Mouse (Mus musculus): ENCODE measurements around the gene Grb10.

The Grb10 gene

GRCm38 (mm10) chr11:12038470-12038985 lies at the start of gene Grb10:
Gene Grb10 (minus strand): TSS chr11:12038683.
- no peak for ATAC-seq (ENCODE audit: insufficient number of reproducible peaks, low FRiP score, low TSS enrichment)

DNA sequence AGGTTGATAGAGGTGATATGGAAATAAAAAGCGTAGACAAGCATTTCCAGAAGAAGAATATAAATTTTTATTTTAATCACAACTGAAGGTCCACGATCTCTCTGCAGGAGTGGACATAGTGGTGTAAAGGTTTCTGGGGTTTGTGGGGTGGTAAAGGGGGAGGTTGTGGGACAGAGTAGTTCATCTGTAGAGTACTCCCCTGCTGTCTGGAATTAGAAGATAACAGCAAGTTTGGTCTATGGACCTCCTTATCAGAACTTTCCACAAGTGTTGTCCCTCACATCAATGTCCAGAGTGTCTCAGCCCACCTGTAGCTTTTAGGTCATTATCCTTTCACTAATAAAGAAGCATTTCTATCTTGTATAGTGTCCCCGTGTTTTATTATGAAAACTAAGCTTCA lies 43.2 kb upstream of the Grb10 start:
- no peak for ATAC-seq (ENCODE audit: insufficient number of reproducible peaks, low FRiP score, low TSS enrichment)

DNA sequence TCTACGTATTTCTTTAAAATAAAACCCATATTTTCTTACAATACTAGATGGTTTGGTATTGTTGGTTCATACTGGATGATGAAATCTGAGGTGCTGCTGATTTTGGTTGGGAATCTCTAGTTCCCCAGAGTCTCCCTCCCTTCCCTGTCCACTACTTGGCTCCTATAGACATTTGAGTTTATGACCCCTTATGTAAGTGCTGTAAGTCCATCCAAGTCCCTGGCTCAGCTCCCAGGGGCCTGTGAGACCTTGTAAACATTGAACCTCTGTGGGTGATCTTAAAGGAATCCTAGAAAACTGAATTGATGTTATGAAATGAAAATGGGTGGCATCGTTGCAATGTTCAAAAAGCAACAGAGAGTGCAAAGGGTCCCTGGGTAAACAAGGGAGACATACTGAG lies 40.7 kb upstream of the Grb10 start:
- no peak for ATAC-seq (ENCODE audit: insufficient number of reproducible peaks, low FRiP score, low TSS enrichment)

DNA sequence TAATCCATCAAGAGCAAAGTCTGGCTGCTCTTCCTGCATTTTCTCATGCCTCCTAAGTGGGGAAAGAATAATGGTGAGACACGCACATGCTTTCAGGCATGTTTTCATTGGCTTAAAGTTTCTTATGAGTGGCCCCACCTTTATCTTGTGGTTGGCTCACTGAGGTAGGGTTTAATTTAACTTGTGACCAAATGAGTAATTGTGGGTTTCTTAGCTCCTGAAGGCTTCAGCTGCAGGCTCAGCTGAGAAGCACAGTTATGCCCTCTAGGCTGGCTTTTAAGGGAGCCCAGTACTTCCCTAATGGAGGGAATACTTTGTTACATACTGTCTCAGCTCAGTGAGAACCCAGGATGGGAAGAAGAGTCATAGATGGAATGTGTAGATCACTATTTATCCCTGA lies 37.0 kb upstream of the Grb10 start:
- ATAC-seq (ENCODE audit: insufficient number of reproducible peaks, low FRiP score, low TSS enrichment) = no peak

DNA sequence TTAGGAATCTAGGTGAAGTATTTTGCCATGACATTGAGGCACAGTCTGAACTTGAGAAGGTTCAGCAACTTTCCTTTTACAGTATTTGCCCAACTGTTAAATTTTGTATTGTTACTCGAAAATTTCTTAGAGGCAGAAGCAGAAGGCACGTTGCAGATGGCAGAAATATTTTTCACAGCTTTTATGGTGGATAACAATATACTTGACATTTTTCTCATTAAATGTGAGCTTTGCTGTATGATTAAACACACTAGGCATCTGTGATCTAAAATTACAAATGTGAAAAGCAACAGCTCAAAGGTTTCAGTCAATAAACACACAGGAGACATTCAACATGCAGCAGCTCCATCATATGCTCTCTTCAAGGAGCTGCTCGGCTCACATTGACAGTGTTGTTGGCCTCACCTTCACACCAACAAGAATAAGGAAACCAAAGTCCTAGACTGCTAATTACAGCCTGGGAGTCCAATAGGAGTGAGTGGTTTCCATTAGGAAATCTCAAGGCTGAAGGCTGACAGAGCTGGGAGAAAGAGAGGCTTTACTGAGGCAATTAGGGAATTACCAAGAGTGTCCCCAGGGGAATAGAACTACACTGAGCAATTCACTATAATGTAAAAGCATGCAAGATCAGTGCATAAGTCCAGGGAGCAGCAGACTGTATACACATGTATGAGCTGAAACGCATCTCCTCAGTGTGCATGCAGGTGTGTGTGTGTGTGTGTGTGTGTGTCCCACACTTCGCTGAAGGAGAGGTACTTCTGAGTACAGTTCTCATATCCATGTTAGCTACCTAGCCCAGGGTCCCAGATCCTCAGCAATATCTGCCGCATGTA lies 35.1 kb upstream of the Grb10 start:
- ATAC-seq (ENCODE audit: insufficient number of reproducible peaks, low FRiP score, low TSS enrichment) = no peak

- ATAC-seq (ENCODE audit: insufficient number of reproducible peaks, low FRiP score, low TSS enrichment) = no peak
Observed at GRCm38 (mm10) chr11:12072322-12072721, 33.8 kb upstream of the Grb10 start.

- ATAC-seq (ENCODE audit: insufficient number of reproducible peaks, low FRiP score, low TSS enrichment) = no peak
Observed at GRCm38 (mm10) chr11:12059005-12059404, 20.5 kb upstream of the Grb10 start.

DNA sequence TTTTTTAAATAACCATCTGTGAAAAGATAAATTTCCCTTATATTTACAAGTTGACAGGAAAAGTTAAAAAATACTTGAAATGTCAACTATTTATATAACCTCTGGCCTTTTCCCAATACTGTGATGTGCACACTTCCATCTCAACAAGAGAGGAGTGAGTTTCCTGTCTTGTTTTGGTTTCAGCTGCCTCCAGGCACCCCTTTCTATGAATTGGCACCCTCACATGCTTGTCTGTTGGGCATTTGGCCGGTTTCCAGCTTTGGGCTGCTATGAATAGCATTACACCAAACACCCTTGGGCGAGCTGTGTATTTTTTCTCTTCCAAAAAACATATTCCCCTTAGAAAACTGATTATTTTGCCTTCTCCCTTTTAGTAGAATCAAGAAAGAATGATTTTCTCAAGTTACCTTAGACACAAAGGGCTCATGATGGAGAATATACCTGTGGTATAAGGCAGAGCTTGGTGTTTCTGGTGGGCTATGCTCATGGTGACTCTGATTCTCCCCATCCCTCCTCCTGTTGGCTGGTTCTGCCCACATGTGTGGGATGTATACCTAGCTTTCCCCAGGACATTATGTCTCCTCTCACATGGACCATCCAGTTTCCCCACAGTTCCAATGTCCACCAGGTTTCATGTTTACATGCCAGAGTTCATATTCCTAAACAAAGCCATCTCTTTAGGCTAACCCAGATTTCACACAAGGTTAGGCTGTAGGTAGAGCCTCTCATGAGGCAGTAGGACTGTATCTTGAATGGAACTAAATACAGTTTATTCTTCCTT lies 10.3 kb upstream of the Grb10 start:
- no peak for ATAC-seq (ENCODE audit: insufficient number of reproducible peaks, low FRiP score, low TSS enrichment)

GRCm38 (mm10) chr11:12048135-12048534 lies 9.7 kb upstream of the Grb10 start:
- no peak for ATAC-seq (ENCODE audit: insufficient number of reproducible peaks, low FRiP score, low TSS enrichment)

DNA sequence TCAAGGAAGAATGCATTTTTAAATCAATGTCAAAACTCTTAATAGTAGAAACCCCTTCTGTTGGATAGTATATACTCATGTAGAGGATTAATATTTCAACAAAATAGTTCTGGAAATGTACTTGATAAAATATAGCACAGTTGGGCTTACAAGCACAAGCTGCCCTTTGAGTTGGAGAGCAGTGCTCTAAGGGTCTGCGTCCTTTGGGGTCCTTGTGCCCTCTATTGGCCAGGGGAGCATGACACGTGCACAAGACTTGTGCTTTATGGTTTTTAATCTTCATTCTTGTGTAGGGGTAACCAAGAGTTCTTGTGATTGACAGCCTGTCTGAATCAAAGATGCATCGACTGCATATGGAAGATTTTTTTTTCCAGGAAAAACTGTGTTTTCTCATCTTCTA lies 5.8 kb upstream of the Grb10 start:
- no peak for ATAC-seq (ENCODE audit: insufficient number of reproducible peaks, low FRiP score, low TSS enrichment)

- no peak for ATAC-seq (ENCODE audit: insufficient number of reproducible peaks, low FRiP score, low TSS enrichment)
Observed at GRCm38 (mm10) chr11:12041787-12042186, 3.3 kb upstream of the Grb10 start.

- ATAC-seq (ENCODE audit: insufficient number of reproducible peaks, low FRiP score, low TSS enrichment) = no peak
Observed at GRCm38 (mm10) chr11:12041379-12041778, 2.9 kb upstream of the Grb10 start.

GRCm38 (mm10) chr11:12040391-12040790 lies 1.9 kb upstream of the Grb10 start:
- ATAC-seq (ENCODE audit: insufficient number of reproducible peaks, low FRiP score, low TSS enrichment) = no peak

DNA sequence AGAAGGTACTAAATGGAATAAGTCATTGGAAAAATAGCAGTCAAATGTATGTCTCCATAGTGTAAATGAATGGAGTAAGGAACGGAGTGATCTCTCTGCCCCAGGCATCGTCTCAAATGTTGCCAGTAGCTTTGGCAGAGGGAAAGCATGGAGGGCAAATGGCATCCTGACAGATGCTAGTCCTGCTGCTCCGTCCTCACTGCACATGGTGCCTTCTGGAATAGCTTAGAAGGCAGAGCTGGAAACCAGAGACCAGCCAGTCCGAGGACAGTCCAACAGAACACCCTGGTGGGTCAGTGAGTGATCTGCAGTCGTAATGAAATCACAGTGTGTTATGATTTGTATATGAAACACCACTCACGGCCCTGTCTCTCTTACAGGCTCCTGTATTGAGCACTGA lies 1.3 kb upstream of the Grb10 start:
- ATAC-seq (ENCODE audit: insufficient number of reproducible peaks, low FRiP score, low TSS enrichment) = no peak

- no peak for ATAC-seq (ENCODE audit: insufficient number of reproducible peaks, low FRiP score, low TSS enrichment)
Observed at GRCm38 (mm10) chr11:12039098-12039497, 615 bp upstream of the Grb10 start.

DNA sequence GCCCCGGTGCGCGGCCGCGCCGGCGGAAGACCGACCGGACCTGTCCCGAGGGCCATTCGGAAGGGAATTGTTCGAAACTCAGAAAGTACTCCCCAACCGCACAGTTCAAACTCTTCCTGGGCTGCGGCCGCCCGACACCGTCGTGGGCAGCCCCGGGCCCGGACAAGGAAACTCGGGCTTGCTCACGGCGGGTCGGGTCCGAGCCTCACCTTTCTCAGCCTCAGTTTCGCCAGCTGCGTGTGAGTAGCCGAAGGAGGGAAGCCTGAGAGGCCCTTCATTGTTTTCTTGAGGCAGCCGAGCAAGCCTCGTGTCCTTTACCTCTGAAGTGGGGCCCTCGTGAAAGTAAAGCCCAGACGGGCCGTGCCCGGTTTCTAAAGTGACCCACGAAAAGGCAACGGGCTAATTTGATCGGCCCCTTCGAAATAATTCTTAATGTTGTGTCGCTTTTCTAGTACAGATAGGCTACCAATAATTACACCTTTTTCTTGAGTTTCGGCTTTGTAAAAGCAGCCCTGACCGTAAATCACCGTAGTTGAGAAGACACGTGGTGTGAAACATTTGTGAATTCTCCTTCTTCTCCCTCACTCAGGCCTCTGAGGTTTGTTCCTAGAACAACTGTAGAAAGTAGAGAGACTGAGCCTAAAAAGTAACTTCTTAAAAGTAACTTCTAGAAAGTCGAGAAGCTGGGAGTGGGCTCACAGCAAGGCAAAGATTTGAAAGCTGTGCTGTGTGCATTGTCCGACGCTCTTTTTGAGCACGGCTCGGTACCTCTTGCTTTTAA lies 604 bp downstream of the Grb10 start:
- no peak for ATAC-seq (ENCODE audit: insufficient number of reproducible peaks, low FRiP score, low TSS enrichment)

GRCm38 (mm10) chr11:12037075-12037686 lies 1.3 kb downstream of the Grb10 start:
- no peak for ATAC-seq (ENCODE audit: insufficient number of reproducible peaks, low FRiP score, low TSS enrichment)

DNA sequence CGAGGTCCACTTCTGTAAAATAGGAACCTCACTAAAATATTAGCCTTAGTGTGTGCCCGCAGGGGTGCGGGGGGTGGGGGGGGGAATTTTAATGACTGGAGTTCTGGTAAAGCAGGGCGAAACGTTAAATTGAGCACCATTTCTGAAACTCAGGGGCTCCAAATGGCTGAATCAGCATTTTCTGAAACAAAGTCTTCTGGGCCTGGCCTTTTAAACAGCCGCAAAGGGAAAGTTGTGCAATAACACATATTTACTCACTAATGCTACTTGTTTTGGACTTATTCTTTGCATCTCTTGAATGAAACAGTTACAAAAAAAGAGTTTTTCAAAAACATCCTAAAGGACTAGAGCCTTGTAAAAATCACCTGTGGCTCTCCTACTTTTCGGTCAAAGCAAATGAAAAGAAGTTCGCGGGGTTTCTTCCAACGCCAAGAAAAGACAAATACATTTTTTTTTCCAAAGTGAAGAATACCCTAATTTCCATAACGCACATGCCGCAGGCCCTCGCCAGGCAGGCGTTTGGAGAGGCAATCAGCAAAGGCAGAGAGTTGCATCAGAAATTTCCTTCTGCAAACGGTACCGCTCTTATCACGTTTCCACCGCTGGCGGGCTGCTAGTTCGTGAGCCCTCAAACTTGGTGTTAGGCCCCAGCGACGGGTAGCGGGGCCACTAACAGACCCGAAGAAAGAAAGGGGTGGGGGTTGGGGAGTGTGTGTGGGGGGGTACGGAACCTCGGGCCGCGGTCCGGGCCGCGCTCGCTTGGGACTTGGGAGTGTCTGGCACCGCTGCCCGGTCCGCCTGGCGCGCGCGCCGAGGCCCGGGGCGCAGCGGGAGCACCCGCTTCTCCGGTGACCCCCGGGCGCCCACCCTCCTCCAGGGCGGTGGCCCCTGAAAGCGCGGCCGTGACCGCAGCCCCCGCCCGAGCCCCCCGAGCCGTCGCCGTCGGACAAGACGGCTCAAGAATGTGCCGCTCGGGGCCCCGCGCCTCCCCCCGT lies 2.3 kb downstream of the Grb10 start:
- no peak for ATAC-seq (ENCODE audit: insufficient number of reproducible peaks, low FRiP score, low TSS enrichment)

DNA sequence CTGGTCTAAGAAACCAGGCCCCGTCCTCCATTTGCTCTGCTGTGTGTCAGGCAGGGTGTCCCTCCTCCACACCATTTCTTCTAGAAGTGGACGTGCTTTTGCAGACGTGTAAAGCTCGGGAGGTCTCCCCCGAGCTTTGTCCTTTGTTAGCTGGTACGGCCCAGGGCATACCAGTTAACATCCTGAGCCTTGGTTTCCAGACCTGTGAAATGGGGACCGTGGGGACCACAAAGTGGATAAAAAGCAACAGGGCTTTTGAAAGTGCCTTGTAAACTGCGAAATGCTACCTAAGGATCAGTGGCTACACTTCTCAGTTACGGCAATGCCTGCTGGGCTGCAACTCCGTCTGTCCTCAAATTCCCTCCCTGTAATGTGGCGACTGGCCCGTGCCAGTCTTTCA lies 3.2 kb downstream of the Grb10 start:
- ATAC-seq (ENCODE audit: insufficient number of reproducible peaks, low FRiP score, low TSS enrichment) = no peak

All from cerebellum, adult (tissue).